Mouse (Mus musculus) CH12.LX (cell line): ENCODE measurements at regions not wholly inside any gene's neighbourhood (a gene's known extent, or its start where the extent isn't known, plus 50 kb on each side); places are given as distances from the start of the nearest gene placed in this dataset.

Experiments
- BHLHE40 ChIP-seq: IDR thresholded peaks from 2 replicates; pipeline ENCODE4 v1.6.1; 2011; ENCODE audit warnings: mild to moderate bottlenecking, low read depth, low read length, improper control_type of control experiment
- CHD1 ChIP-seq: IDR thresholded peaks from 2 replicates; pipeline ENCODE4 v1.6.1; 2012; ENCODE audit warnings: low read depth, low read length, improper control_type of control experiment, inconsistent platforms
- CTCF ChIP-seq, 2 experiments: IDR thresholded peaks in 1 of 2; conservative IDR thresholded peaks in 1 of 2; 2 replicates each; pipeline ENCODE4 v1.5.1; 2011 to 2012; ENCODE audit warnings: low read depth in 2 of 2, low read length in 2 of 2, improper control_type of control experiment in 1 of 2, inconsistent platforms in 1 of 2, mild to moderate bottlenecking in 1 of 2, moderate library complexity in 1 of 2
- ELF1 ChIP-seq: IDR thresholded peaks from 2 replicates; pipeline ENCODE4 v1.6.1; 2014; ENCODE audit warnings: low read depth, mild to moderate bottlenecking, inconsistent platforms, low read length, improper control_type of control experiment
- ETS1 ChIP-seq: conservative IDR thresholded peaks from 2 replicates; pipeline ENCODE4 v1.6.1; 2012; ENCODE audit warnings: low read depth, mild to moderate bottlenecking, inconsistent platforms, low read length, improper control_type of control experiment, moderate library complexity
- GABPA ChIP-seq: IDR thresholded peaks from 2 replicates; pipeline ENCODE4 v1.6.1; 2012; ENCODE audit warnings: low read depth, low read length, improper control_type of control experiment, inconsistent platforms; ENCODE audit not compliant: insufficient replicate concordance
- MAFK ChIP-seq: IDR thresholded peaks from 2 replicates; pipeline ENCODE4 v1.6.1; 2011; ENCODE audit warnings: low read length, improper control_type of control experiment; ENCODE audit not compliant: insufficient replicate concordance
- MEF2A ChIP-seq: IDR thresholded peaks from 2 replicates; pipeline ENCODE4 v1.6.1; 2014; ENCODE audit warnings: low read depth, mild to moderate bottlenecking, inconsistent platforms, low read length, improper control_type of control experiment, borderline replicate concordance
- NRF1 ChIP-seq: IDR thresholded peaks from 2 replicates; pipeline ENCODE4 v1.6.1; 2014; ENCODE audit warnings: low read depth, mild to moderate bottlenecking, inconsistent platforms, low read length, improper control_type of control experiment, moderate library complexity
- POLR2A ChIP-seq: IDR thresholded peaks from 2 replicates; pipeline ENCODE4 v1.6.1; 2011; ENCODE audit warnings: low read depth, mild to moderate bottlenecking, improper control_type of control experiment, low read length
- USF2 ChIP-seq: conservative IDR thresholded peaks from 2 replicates; pipeline ENCODE4 v1.6.1; 2011; ENCODE audit warnings: low read depth, low read length, improper control_type of control experiment
- ZNF384 ChIP-seq: IDR thresholded peaks from 2 replicates; pipeline ENCODE4 v1.6.1; 2012; ENCODE audit warnings: low read depth, low read length, improper control_type of control experiment, inconsistent platforms

GRCm38 (mm10) chr6:31263821-31264220 lies 134.7 kb upstream of the Mkln1 start:
- TF ChIP-seq ELF1, result no peak
- no peak for TF ChIP-seq CTCF (conservative IDR thresholded peaks at IDR 0.05 in 1 of 2, IDR thresholded peaks at IDR 0.05 in 1 of 2; ENCODE audit: low read depth in 2 of 2, low read length in 2 of 2)
- no peak for TF ChIP-seq POLR2A
- TF ChIP-seq NRF1, result no peak
- no peak for TF ChIP-seq BHLHE40
- TF ChIP-seq GABPA, result no peak
- TF ChIP-seq MAFK, result no peak
- TF ChIP-seq CHD1, result no peak
- no peak for TF ChIP-seq ETS1
- TF ChIP-seq ZNF384, result no peak
- TF ChIP-seq USF2, result no peak
- TF ChIP-seq MEF2A, result no peak
